Mouse (Mus musculus) kidney, embryonic 14.5 days (tissue): ENCODE results near the gene Ccdc103. TPM values are rescaled to one million over a fixed set of nuclear protein-coding genes. Genes with fewer than 3 reads are reported as not detected.

ENCODE experiments used
- ATAC-seq: fragments of 200-750 bp; cut with Nextera tagmentation; 2 replicates; pipeline ENCODE4 v1.8.0; 2017; ENCODE audit warnings: moderate number of reproducible peaks, mild to moderate bottlenecking, moderate TSS enrichment, moderate library complexity; ENCODE audit not compliant: low FRiP score, low TSS enrichment
- H3K27ac ChIP-seq: fragments of 300-500 bp; sonication (generic); 2 replicates; pipeline ENCODE4 v1.5.1; 2014; ENCODE audit warnings: low read depth, mild to moderate bottlenecking, low read length, moderate library complexity, mixed read lengths
- H3K27me3 ChIP-seq: fragments of 300-500 bp; sonication (generic); 2 replicates; pipeline ENCODE4 v1.6.1; 2014; ENCODE audit warnings: mild to moderate bottlenecking, low read length; ENCODE audit not compliant: control insufficient read depth, insufficient read depth
- H3K36me3 ChIP-seq: fragments of 300-500 bp; sonication (generic); 2 replicates; pipeline ENCODE4 v1.6.1; 2014; ENCODE audit warnings: low read length, mixed read lengths; ENCODE audit not compliant: control insufficient read depth, insufficient read depth
- H3K4me1 ChIP-seq: fragments of 300-500 bp; sonication (generic); 2 replicates; pipeline ENCODE4 v1.6.1; 2014; ENCODE audit warnings: low read length, mixed read lengths; ENCODE audit not compliant: control insufficient read depth, insufficient read depth
- H3K4me2 ChIP-seq: fragments of 300-500 bp; sonication (generic); replicated peaks from 2 replicates; pipeline ENCODE4 v1.6.1; 2014; ENCODE audit warnings: low read depth, mild to moderate bottlenecking, low read length
- H3K4me3 ChIP-seq: fragments of 300-500 bp; sonication (generic); 2 replicates; pipeline ENCODE4 v1.5.1; 2014; ENCODE audit warnings: mild to moderate bottlenecking, low read length
- H3K9ac ChIP-seq: fragments of 300-500 bp; sonication (generic); 2 replicates; pipeline ENCODE4 v1.6.1; 2014; ENCODE audit warnings: low read depth, mild to moderate bottlenecking, low read length, moderate library complexity
- H3K9me3 ChIP-seq: fragments of 300-500 bp; sonication (generic); 2 replicates; pipeline ENCODE4 v1.6.1; 2016; ENCODE audit warnings: low read length; ENCODE audit not compliant: control insufficient read depth
- WGBS: fragments of 180-500 bp; shearing (Covaris S2); extraction: QIAGEN DNeasy Blood & Tissue Kit; methylation state at CpG from one replicate; pipeline ENCODE4 v1.1.7; 2014; 5-methylcytosine and 5-hydroxymethylcytosine counted together
- polyA plus RNA-seq: library from polyadenylated mRNA; unstranded; fragments of >200 nt; fragmentation: Nextera tagmentation; extraction: Ambion mirVana; gene quantifications from 2 replicates; pipeline ENCODE4 v1.2.1, GENCODE M21; 2014

Ccdc103 gene
- polyA plus RNA-seq, 1 experiment from 2014 or later: 1.1 TPM

DNA sequence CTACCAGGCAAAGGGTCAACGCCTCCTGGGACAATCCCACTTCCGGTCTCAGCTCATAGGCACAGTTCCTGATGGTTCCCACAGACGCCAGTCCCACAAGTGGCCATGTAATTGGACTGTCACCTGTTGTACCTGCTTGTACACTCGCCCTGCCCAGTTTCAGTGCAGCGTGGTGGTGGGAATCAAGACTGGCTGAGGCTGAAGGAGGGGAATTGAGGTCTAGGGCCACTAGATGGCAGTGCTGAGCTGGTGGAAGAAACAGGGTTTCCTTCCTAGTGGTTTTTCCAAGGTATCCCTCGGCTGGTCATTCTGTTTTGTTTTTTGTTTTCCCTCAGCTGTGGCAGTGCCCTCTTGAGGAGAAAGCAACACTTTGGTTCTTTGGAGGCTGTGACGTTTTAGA lies 19.8 kb downstream of the Ccdc103 start, which contains the start of gene Gfap:
Gene Gfap, minus strand, starts transcription at position 150 of the 400 bp plus-strand sequence.
- no peak within 1 kb of the TSS for H3K27ac ChIP-seq
- H3K4me3 ChIP-seq: no peak within 1 kb of the TSS
- peak; percentile 56; the same call in 1 of the 2 replicates for ATAC-seq
- no peaks in the 10 kb centered on the region for H3K4me1 ChIP-seq
- no peak within 1 kb of the TSS for H3K9ac ChIP-seq
- peaks cover 7% of the 10 kb centered on the region for H3K36me3 ChIP-seq
- no peak within 1 kb of the TSS for H3K4me2 ChIP-seq
- WGBS: 10% methylated on average over 7 of the region's 7 CpGs
- H3K9me3 ChIP-seq: no peaks in the 10 kb centered on the region
- no peaks in the 10 kb centered on the region; the same call in 1 of the 2 replicates for H3K27me3 ChIP-seq

- no peak overlapping the region for H3K9ac ChIP-seq
- H3K36me3 ChIP-seq: peaks cover 12% of the 10 kb centered on the region
- WGBS: 59% methylated on average over 4 of the region's 4 CpGs
- ATAC-seq: no peak
- H3K27ac ChIP-seq: no peak overlapping the region
- no peak overlapping the region for H3K4me2 ChIP-seq
- H3K27me3 ChIP-seq: no peaks in the 10 kb centered on the region; the same call in 1 of the 2 replicates
- H3K4me3 ChIP-seq: no peak overlapping the region
- no peaks in the 10 kb centered on the region for H3K9me3 ChIP-seq
- H3K4me1 ChIP-seq: no peaks in the 10 kb centered on the region
Measured at GRCm38 (mm10) chr11:102901199-102901598, 20.2 kb downstream of the Ccdc103 start.

- Histone ChIP-seq H3K27me3 (no peaks in the 10 kb centered on the region; the same call in 1 of the 2 replicates), H3K4me2 (no peak overlapping the region), H3K9me3 (no peaks in the 10 kb centered on the region), H3K36me3 (peaks cover 21% of the 10 kb centered on the region), H3K4me3 (no peak overlapping the region), H3K4me1 (no peaks in the 10 kb centered on the region), H3K9ac (no peak overlapping the region), H3K27ac (no peak overlapping the region)
- ATAC-seq: no peak
- 81% methylated on average over 5 of the region's 5 CpGs for WGBS
Measured at GRCm38 (mm10) chr11:102902107-102902506, 21.1 kb downstream of the Ccdc103 start.

GRCm38 (mm10) chr11:102903654-102904053 lies 22.6 kb downstream of the Ccdc103 start:
- Histone ChIP-seq H3K27me3 (no peaks in the 10 kb centered on the region; the same call in 1 of the 2 replicates), H3K9ac (no peak overlapping the region), H3K36me3 (peaks cover 36% of the 10 kb centered on the region), H3K4me2 (no peak overlapping the region), H3K4me3 (no peak overlapping the region), H3K4me1 (no peaks in the 10 kb centered on the region), H3K9me3 (no peaks in the 10 kb centered on the region), H3K27ac (no peak overlapping the region)
- ATAC-seq: no peak
- 68% methylated on average over 7 of the region's 7 CpGs for WGBS

GRCm38 (mm10) chr11:102911376-102911775 lies 30.4 kb downstream of the Ccdc103 start:
- Histone ChIP-seq H3K9me3 (no peaks in the 10 kb centered on the region), H3K4me2 (no peak overlapping the region), H3K4me1 (no peaks in the 10 kb centered on the region), H3K9ac (no peak overlapping the region), H3K27ac (no peak overlapping the region), H3K4me3 (no peak overlapping the region), H3K27me3 (no peaks in the 10 kb centered on the region), H3K36me3 (peaks cover 97% of the 10 kb centered on the region)
- 81% methylated on average over 7 of the region's 7 CpGs for WGBS
- ATAC-seq: no peak

DNA sequence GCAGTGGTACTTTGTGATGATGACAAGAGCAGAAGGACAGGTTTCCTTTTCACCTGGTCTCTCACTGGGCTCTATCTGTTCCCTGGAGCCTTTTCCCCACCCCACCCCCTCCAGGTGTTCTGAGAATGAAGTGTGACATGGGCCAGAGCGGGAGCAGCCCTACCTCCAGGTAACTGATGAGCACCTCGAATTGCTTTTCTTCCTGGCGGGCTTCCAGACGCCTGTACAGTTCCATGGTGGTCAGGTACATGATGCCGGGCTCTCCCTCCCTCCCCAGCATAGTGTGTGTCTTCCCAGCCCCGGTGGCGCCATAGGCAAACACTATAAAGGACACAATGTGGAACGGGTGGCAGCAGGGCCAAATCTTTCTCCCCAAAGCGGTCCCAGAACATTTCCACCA lies 34.4 kb downstream of the Ccdc103 start:
- WGBS: 90% methylated on average over 9 of the region's 9 CpGs

GRCm38 (mm10) chr11:102918077-102918476 lies 37.1 kb downstream of the Ccdc103 start:
- H3K9ac ChIP-seq: no peak overlapping the region
- peaks cover 2% of the 10 kb centered on the region; the same call in 1 of the 2 replicates for H3K4me1 ChIP-seq
- H3K4me3 ChIP-seq: no peak overlapping the region
- no peak for ATAC-seq
- no peak overlapping the region for H3K27ac ChIP-seq
- H3K27me3 ChIP-seq: no peaks in the 10 kb centered on the region
- 83% methylated on average over 4 of the region's 4 CpGs for WGBS
- H3K4me2 ChIP-seq: no peak overlapping the region
- no peaks in the 10 kb centered on the region for H3K9me3 ChIP-seq
- H3K36me3 ChIP-seq: peaks cover 45% of the 10 kb centered on the region

More for the DNA sequence above, 34.4 kb downstream of the Ccdc103 start:
- no peak overlapping the region for H3K4me2 ChIP-seq
- H3K9me3 ChIP-seq: no peaks in the 10 kb centered on the region
- H3K36me3 ChIP-seq: peaks cover 58% of the 10 kb centered on the region
- no peaks in the 10 kb centered on the region for H3K4me1 ChIP-seq
- ATAC-seq: no peak
- no peak overlapping the region for H3K27ac ChIP-seq
- H3K4me3 ChIP-seq: no peak overlapping the region
- H3K27me3 ChIP-seq: no peaks in the 10 kb centered on the region
- no peak overlapping the region for H3K9ac ChIP-seq

- 0 out of 2 replicates have a peak overlapping the region, but pooled peaks have one; percentile 31 for H3K9ac ChIP-seq
- H3K27ac ChIP-seq: no peak overlapping the region
- H3K36me3 ChIP-seq: peaks cover 11% of the 10 kb centered on the region; the same call in 1 of the 2 replicates
- peaks cover 2% of the 10 kb centered on the region; the same call in 1 of the 2 replicates for H3K4me1 ChIP-seq
- WGBS: 79% methylated on average over 6 of the region's 6 CpGs
- H3K27me3 ChIP-seq: no peaks in the 10 kb centered on the region
- no peaks in the 10 kb centered on the region for H3K9me3 ChIP-seq
- ATAC-seq: no peak
- H3K4me2 ChIP-seq: no peak overlapping the region
- no peak overlapping the region for H3K4me3 ChIP-seq
Measured at GRCm38 (mm10) chr11:102921491-102921890, 40.5 kb downstream of the Ccdc103 start.

- H3K9ac ChIP-seq: peak within 1 kb of the TSS; percentile 86
- peaks cover 2% of the 10 kb centered on the region; the same call in 1 of the 2 replicates for H3K4me1 ChIP-seq
- H3K27ac ChIP-seq: peak within 1 kb of the TSS; percentile 93
- H3K9me3 ChIP-seq: no peaks in the 10 kb centered on the region
- H3K4me3 ChIP-seq: peak within 1 kb of the TSS; percentile 88
- H3K36me3 ChIP-seq: peaks cover 11% of the 10 kb centered on the region; the same call in 1 of the 2 replicates
- under 1% methylated on average over 62 of the region's 62 CpGs for WGBS
- peak within 1 kb of the TSS; percentile 56 for H3K4me2 ChIP-seq
- no peaks in the 10 kb centered on the region for H3K27me3 ChIP-seq
- peak; percentile 92 for ATAC-seq
Measured at GRCm38 (mm10) chr11:102924557-102925350, 43.8 kb downstream of the Ccdc103 start, which contains the start of gene Kif18b. Gene Kif18b, minus strand, starts transcription at chr11:102925124.
